Mouse (Mus musculus): ENCODE results near the gene Zc3h12a. TPM values are rescaled to one million over a fixed set of nuclear protein-coding genes. Genes with fewer than 3 reads are reported as not detected.

Gene Zc3h12a
- total RNA-seq (2023): 100 to 1,000 TPM; 163 to 205 TPM

DNA sequence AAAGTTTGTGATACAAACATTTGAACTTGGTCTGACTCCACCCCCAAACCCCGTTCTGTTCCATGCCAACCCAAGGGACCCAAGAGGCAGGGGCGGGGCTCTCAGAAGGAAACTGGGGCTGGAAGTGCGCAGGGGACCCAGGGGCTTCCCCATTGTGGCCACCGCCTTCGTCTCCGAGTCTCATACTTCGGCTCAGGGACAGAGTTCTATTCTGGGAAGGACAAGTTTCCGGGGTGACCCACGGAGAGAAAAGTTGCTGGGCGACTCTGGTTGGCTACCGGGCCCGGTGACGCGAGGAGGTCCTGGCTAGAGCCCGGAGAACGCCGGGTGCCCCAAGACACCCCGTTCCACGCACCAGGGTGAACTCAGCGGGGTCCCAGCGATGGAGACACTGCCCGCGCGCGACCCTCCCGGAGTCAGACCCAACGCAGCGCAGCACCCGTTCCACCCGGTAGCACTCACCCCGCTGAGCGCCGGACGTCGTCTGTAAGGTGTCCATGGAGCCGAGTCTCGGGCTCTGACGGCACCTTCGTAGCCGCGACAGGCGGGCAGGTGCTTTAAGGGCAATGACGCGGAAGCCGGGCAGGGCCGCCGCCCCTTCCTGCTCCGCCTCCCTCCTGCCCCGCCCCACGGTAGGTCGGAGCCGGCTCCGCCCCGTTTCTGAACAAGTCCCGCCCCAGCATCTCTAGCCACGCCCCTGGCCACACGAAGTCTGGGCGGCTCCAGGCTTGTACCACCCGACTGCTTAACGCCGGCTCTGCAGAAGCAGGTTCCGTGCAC is at the start of gene Zc3h12a:
TSS of gene Zc3h12a (minus strand) at position 536 of the 780 bp plus-strand sequence.

DNA sequence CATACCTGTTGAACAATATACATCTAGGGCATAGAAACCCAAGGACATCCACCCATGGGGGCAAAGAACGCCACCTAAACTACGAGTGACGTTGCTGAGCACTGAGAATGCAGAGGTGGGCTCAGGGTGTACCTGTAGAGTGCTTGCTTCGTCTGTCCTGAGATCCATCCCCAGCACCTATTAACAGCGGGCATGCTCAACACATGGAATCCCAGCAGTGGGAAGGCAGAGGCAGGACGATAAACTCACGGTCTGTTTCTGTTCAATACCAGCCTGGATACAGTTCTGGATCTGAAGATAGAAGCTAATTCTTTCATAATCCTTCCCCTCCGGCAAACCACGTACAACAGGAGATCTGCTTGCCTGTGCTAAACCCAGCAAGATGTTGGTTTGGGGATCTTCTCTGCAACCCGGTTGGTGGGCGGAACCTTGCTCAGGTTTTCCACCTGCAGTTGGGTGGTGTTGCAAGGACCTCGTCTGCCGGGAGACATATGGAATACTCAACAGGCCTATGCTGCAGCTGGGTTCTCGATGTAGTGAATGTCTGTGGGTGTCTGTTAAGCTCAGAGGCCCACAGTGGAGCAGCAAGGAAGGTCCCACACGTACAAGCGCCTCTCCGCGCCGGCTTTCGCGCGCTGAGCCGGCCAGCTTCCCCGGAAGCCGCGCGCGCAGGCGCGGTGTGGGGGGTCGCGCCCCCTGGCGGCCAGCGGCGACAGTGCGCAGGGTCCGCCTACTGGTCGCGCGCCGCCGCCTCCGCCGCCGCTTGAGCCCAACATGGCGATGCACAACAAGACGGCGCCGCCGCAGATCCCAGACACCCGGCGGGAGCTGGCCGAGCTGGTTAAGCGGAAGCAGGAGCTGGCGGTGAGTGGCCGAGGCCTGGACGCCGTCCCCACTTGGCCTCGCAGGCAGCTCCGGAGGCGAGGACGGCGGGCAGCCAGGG is 43.0 kb downstream of the Zc3h12a start, which contains the start of gene Meaf6:
TSS of gene Meaf6 (plus strand) at position 732 of the 943 bp plus-strand sequence.

Other genes starting within 250 kb of the Zc3h12a start
- gene Epha10, start 246.9 kb downstream of the Zc3h12a start, total RNA-seq (2023): not detected
- 10 to 100 TPM; 21.1 to 21.9 TPM for gene 9930104L06Rik, start 190.8 kb downstream of the Zc3h12a start, total RNA-seq (2023)
- gene Cdca8, start 188.5 kb downstream of the Zc3h12a start, total RNA-seq (2023): 1 to 10 TPM; 4.2 to 9.0 TPM
- not detected for gene Rspo1, start 141.4 kb downstream of the Zc3h12a start, total RNA-seq (2023)
- gene Gnl2, start 111.3 kb downstream of the Zc3h12a start, total RNA-seq (2023): 10 to 100 TPM; 81.0 to 90.1 TPM
- gene Dnali1, start 62.1 kb downstream of the Zc3h12a start, total RNA-seq (2023): not detected
- gene Snip1, start 61.2 kb downstream of the Zc3h12a start, total RNA-seq (2023): 10 to 100 TPM; 49.1 to 56.6 TPM
- 10 to 100 TPM; 43.7 to 47.9 TPM for gene Meaf6, start 42.7 kb downstream of the Zc3h12a start, total RNA-seq (2023)

Measured in T-cell, adult 66 days (primary cell).